Mouse (Mus musculus) limb, embryonic 10.5 days (tissue): ENCODE measurements around the gene Entpd8. TPM values are rescaled to one million over a fixed set of nuclear protein-coding genes. Genes with fewer than 3 reads are reported as not detected.

Source experiments
- DNase-seq: peaks from one replicate; pipeline ENCODE4 v3.0.0-alpha.2; 2017; ENCODE audit warnings: low spot score
- H3K27ac ChIP-seq: fragments of 300-500 bp; sonication (generic); 2 replicates; pipeline ENCODE4 v1.5.1; 2016; ENCODE audit warnings: mild to moderate bottlenecking
- H3K27me3 ChIP-seq: fragments of 300-500 bp; sonication (generic); 2 replicates; pipeline ENCODE4 v1.6.1; 2016; ENCODE audit warnings: low read depth, mild to moderate bottlenecking; ENCODE audit not compliant: poor library complexity, severe bottlenecking
- H3K36me3 ChIP-seq: fragments of 300-500 bp; sonication (generic); 2 replicates; pipeline ENCODE4 v1.6.1; 2016; ENCODE audit warnings: mild to moderate bottlenecking, moderate library complexity
- H3K4me1 ChIP-seq: fragments of 300-500 bp; sonication (generic); 2 replicates; pipeline ENCODE4 v1.6.1; 2016
- H3K4me3 ChIP-seq: fragments of 300-500 bp; sonication (generic); 2 replicates; pipeline ENCODE4 v1.5.1; 2016; ENCODE audit warnings: mild to moderate bottlenecking, moderate library complexity
- H3K9me3 ChIP-seq: fragments of 300-500 bp; sonication (generic); replicated peaks from 2 replicates; pipeline ENCODE4 v1.6.1; 2016; ENCODE audit warnings: mild to moderate bottlenecking
- WGBS: fragments of 180-500 bp; shearing (Covaris S2); methylation state at CpG from one replicate; pipeline ENCODE4 v1.1.7; 2016; 5-methylcytosine and 5-hydroxymethylcytosine counted together
- polyA plus RNA-seq: library from polyadenylated mRNA; unstranded; fragments of >200 nt; fragmentation: Nextera tagmentation; extraction: Ambion mirVana; gene quantifications from 2 replicates; pipeline ENCODE4 v1.2.1, GENCODE M21; 2016

The Entpd8 gene
- polyA plus RNA-seq, 1 experiment from 2014 or later = not detected

DNA sequence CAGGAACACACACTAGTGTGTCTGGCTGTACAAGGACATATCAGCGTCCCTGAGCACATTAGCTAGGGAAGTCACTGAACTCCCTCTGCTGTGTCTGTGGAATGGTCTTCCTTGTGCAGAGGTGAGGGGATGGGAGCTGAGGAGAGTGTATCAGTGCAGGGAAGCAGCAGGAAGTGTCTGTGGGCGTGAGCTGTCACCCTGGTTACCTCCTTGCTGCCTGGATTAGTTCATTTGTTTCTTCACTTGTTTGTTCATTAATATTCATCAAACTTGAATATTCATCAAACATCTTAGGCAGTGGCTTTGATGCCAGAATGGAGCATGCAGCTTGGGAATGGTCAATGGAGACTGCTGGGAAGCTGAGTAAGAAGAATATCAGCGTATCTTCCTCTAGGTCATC, 19.6 kb downstream of the Entpd8 start:
- 83% methylated on average over 3 of the region's 3 CpGs for WGBS
- Histone ChIP-seq H3K27me3 (peaks cover 11% of the 10 kb centered on the region), H3K36me3 (no peaks in the 10 kb centered on the region), H3K27ac (no peak overlapping the region), H3K4me1 (peaks cover 10% of the 10 kb centered on the region), H3K9me3 (no peaks in the 10 kb centered on the region), H3K4me3 (no peak overlapping the region)
- no peak for DNase-seq

- WGBS = 94% methylated on average over 2 of the region's 2 CpGs
- Histone ChIP-seq H3K4me1 (no peaks in the 10 kb centered on the region), H3K4me3 (no peak overlapping the region)
These were observed 24.0 kb downstream of the Entpd8 start for GRCm38 (mm10) chr2:25104122-25104521.

GRCm38 (mm10) chr2:25106045-25106444, 25.9 kb downstream of the Entpd8 start:
- H3K36me3 ChIP-seq = no peaks in the 10 kb centered on the region
- no peak overlapping the region for H3K27ac ChIP-seq
- no peak overlapping the region for H3K4me3 ChIP-seq
- peaks cover 5% of the 10 kb centered on the region for H3K4me1 ChIP-seq
- no peaks in the 10 kb centered on the region; the same call in 1 of the 2 replicates for H3K9me3 ChIP-seq
- no peak for DNase-seq
- H3K27me3 ChIP-seq = no peaks in the 10 kb centered on the region
- WGBS = 75% methylated on average over 3 of the region's 3 CpGs

More at GRCm38 (mm10) chr2:25104122-25104521, 24.0 kb downstream of the Entpd8 start:
- Histone ChIP-seq H3K9me3 (no peaks in the 10 kb centered on the region; the same call in 1 of the 2 replicates), H3K36me3 (no peaks in the 10 kb centered on the region), H3K27me3 (no peaks in the 10 kb centered on the region), H3K27ac (no peak overlapping the region)
- no peak for DNase-seq

GRCm38 (mm10) chr2:25109487-25109886, 29.4 kb downstream of the Entpd8 start:
- H3K27ac ChIP-seq = no peak overlapping the region

GRCm38 (mm10) chr2:25110505-25111183, 30.5 kb downstream of the Entpd8 start:
- no peak overlapping the region for H3K4me3 ChIP-seq
- no peaks in the 10 kb centered on the region for H3K36me3 ChIP-seq
- no peaks in the 10 kb centered on the region; the same call in 1 of the 2 replicates for H3K9me3 ChIP-seq
- no peak for DNase-seq
- no peak overlapping the region for H3K27ac ChIP-seq
- no peaks in the 10 kb centered on the region for H3K27me3 ChIP-seq
- H3K4me1 ChIP-seq = peaks cover 9% of the 10 kb centered on the region

More at GRCm38 (mm10) chr2:25109487-25109886, 29.4 kb downstream of the Entpd8 start:
- Histone ChIP-seq H3K9me3 (no peaks in the 10 kb centered on the region; the same call in 1 of the 2 replicates), H3K27me3 (no peaks in the 10 kb centered on the region), H3K4me3 (no peak overlapping the region), H3K4me1 (peaks cover 5% of the 10 kb centered on the region), H3K36me3 (no peaks in the 10 kb centered on the region)
- DNase-seq = no peak

- Histone ChIP-seq H3K27ac (no peak overlapping the region), H3K36me3 (no peaks in the 10 kb centered on the region), H3K4me3 (no peak overlapping the region), H3K9me3 (no peaks in the 10 kb centered on the region; the same call in 1 of the 2 replicates), H3K27me3 (no peaks in the 10 kb centered on the region), H3K4me1 (peaks cover 11% of the 10 kb centered on the region)
- WGBS = 83% methylated on average over 9 of the region's 9 CpGs
- no peak for DNase-seq
These were observed 31.2 kb downstream of the Entpd8 start for GRCm38 (mm10) chr2:25111184-25111791.

- no peak for DNase-seq
- whole genome bisulfite sequencing = 84% methylated on average over 2 of the region's 2 CpGs
- Histone ChIP-seq H3K4me1 (peaks cover 11% of the 10 kb centered on the region), H3K27me3 (no peaks in the 10 kb centered on the region), H3K4me3 (no peak overlapping the region), H3K27ac (no peak overlapping the region), H3K36me3 (no peaks in the 10 kb centered on the region), H3K9me3 (no peaks in the 10 kb centered on the region)
These were observed 34.2 kb downstream of the Entpd8 start for GRCm38 (mm10) chr2:25114308-25114707.

GRCm38 (mm10) chr2:25115442-25115841, 35.3 kb downstream of the Entpd8 start:
- DNase-seq = no peak

GRCm38 (mm10) chr2:25120963-25121362, 40.9 kb downstream of the Entpd8 start:
- Histone ChIP-seq H3K4me1 (peaks cover 9% of the 10 kb centered on the region; the same call in 1 of the 2 replicates), H3K27me3 (no peaks in the 10 kb centered on the region), H3K4me3 (no peak overlapping the region), H3K9me3 (no peaks in the 10 kb centered on the region), H3K27ac (no peak overlapping the region), H3K36me3 (no peaks in the 10 kb centered on the region)
- WGBS = 86% methylated on average over 7 of the region's 7 CpGs
- DNase-seq = no peak

More at GRCm38 (mm10) chr2:25115442-25115841, 35.3 kb downstream of the Entpd8 start:
- WGBS = 69% methylated on average over 2 of the region's 2 CpGs
- no peaks in the 10 kb centered on the region for H3K9me3 ChIP-seq
- H3K27me3 ChIP-seq = no peaks in the 10 kb centered on the region
- peaks cover 11% of the 10 kb centered on the region for H3K4me1 ChIP-seq
- H3K4me3 ChIP-seq = no peak overlapping the region
- no peaks in the 10 kb centered on the region for H3K36me3 ChIP-seq
- no peak overlapping the region for H3K27ac ChIP-seq

DNA sequence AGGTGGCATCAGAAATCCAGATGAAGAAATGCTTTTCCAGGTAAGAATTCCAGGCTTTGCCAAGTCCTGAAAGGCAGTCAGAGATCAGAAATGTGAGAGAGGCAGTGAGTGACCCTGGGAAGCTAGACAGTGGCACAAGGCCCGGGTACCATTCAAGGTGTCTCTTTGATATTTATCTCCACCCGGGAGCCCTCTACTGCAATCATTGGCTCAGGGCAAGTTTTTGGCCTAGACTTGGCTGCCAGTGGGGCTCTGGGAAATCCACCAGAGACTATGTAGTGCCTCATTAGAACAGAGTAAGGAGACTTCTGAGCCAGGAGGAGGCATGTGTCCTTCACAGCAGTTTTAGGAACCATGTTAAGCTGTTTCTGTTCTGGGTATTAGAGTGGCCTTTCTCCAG, 42.6 kb downstream of the Entpd8 start:
- Histone ChIP-seq H3K36me3 (no peaks in the 10 kb centered on the region), H3K4me1 (peaks cover 21% of the 10 kb centered on the region), H3K9me3 (no peaks in the 10 kb centered on the region), H3K4me3 (no peak overlapping the region), H3K27me3 (no peaks in the 10 kb centered on the region), H3K27ac (no peak overlapping the region)
- DNase-seq = no peak
- WGBS = 70% methylated on average over 2 of the region's 2 CpGs

GRCm38 (mm10) chr2:25123527-25123926, 43.4 kb downstream of the Entpd8 start:
- H3K27ac ChIP-seq = no peak overlapping the region
- H3K9me3 ChIP-seq = no peaks in the 10 kb centered on the region
- no peak overlapping the region for H3K4me3 ChIP-seq
- H3K4me1 ChIP-seq = peaks cover 21% of the 10 kb centered on the region
- no peaks in the 10 kb centered on the region for H3K27me3 ChIP-seq
- no peak for DNase-seq
- 80% methylated on average over 5 of the region's 5 CpGs for WGBS
- no peaks in the 10 kb centered on the region for H3K36me3 ChIP-seq

DNA sequence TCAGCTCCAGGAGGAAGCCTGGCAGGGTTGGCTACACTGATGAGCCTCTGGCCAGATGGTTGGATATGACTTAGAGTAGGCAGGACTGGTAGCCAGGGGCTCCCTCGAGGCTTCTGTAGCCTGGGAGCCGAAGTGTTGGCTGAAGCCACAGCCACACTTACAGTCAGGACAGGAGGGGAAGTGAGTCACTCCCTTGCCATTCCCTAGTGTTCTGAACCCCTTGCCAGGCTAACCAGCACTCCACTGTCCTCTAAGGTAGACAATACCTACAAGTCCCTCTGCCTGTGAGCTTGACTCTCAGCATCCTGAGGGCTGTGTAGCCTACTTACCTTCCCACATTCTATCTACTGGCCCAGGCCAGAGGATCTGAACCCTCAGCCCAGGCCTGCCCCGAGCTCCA, 44.3 kb downstream of the Entpd8 start:
- peak overlapping the region; percentile 20; the same call in 1 of the 2 replicates for H3K27ac ChIP-seq
- H3K4me3 ChIP-seq = no peak overlapping the region
- WGBS = 85% methylated on average over 3 of the region's 3 CpGs
- H3K27me3 ChIP-seq = no peaks in the 10 kb centered on the region
- no peaks in the 10 kb centered on the region for H3K36me3 ChIP-seq
- H3K9me3 ChIP-seq = no peaks in the 10 kb centered on the region
- DNase-seq = no peak
- H3K4me1 ChIP-seq = peaks cover 21% of the 10 kb centered on the region

GRCm38 (mm10) chr2:25125146-25125545, 45.0 kb downstream of the Entpd8 start:
- Histone ChIP-seq H3K27ac (peak overlapping the region; percentile 66; the same call in 1 of the 2 replicates), H3K27me3 (no peaks in the 10 kb centered on the region), H3K36me3 (no peaks in the 10 kb centered on the region), H3K4me1 (peaks cover 21% of the 10 kb centered on the region), H3K9me3 (no peaks in the 10 kb centered on the region), H3K4me3 (no peak overlapping the region)
- 88% methylated on average over 6 of the region's 6 CpGs for WGBS
- no peak for DNase-seq
